47 mouse cellular contexts compared by ENCODE assay signal in the genomic region with DNA sequence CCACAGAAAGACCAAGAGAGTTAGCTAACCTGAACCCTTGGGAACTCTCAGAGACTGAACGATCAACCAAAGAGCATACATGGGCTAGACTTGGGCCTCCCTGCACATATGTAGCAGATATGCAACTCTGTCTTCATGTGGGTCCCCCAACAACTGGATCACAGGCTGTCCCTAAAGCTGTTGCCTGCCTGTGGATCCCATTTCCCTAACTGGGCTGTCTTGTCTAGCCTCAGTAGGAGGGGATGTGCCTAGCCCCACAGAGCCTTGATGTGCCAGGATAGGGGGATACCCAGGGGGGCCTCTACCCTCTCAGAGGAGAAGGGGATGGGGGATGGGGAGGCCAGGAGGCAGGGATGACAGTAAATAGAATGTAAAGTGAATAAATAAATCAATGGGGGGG. TPM values are rescaled to one million over a fixed set of nuclear protein-coding genes. Genes with fewer than 3 reads are reported as not detected.
"Had no signal": no experiment of that assay in that cellular context is flagged by ENCODE, and none has a peak within 500 bp of the region (broad histone marks: within the 10 kb centered on the region; RNA-seq: fewer than 3 reads in every experiment).

No protein-coding gene starts in this region.

- H3K36me3 ChIP-seq: limb, embryonic 10.5 days; limb, embryonic 12.5 days; limb, embryonic 13.5 days; limb, embryonic 15.5 days; liver, embryonic 12.5 days; liver, embryonic 13.5 days; liver, embryonic 15.5 days; lung, embryonic 15.5 days; midbrain, embryonic 13.5 days; midbrain, embryonic 15.5 days; neural tube, embryonic 12.5 days had no signal

- ATAC-seq: liver, embryonic 12.5 days; liver, postnatal 0 days; lung, postnatal 0 days; midbrain, embryonic 13.5 days; midbrain, embryonic 15.5 days; midbrain, embryonic 16.5 days had no signal

- H3K27me3 ChIP-seq: limb, embryonic 12.5 days; limb, embryonic 13.5 days; limb, embryonic 15.5 days; liver, embryonic 12.5 days; liver, embryonic 13.5 days; liver, embryonic 15.5 days; lung, embryonic 15.5 days; midbrain, embryonic 12.5 days; midbrain, embryonic 13.5 days; midbrain, embryonic 15.5 days; neural tube, embryonic 12.5 days had no signal

- DNase-seq: left cerebral cortex, postnatal 4 days; liver; liver, embryonic 13.5 days; liver, postnatal 0 days; lung, adult 18-20 months; lung, adult 2 months; lung, embryonic 14.5 days; lung, postnatal 10 days; lung, postnatal 14 days; lung, postnatal 36 days; lung, postnatal 4 days had no signal

- H3K4me1 ChIP-seq: limb, embryonic 10.5 days; limb, embryonic 12.5 days; limb, embryonic 15.5 days; liver, embryonic 12.5 days; liver, embryonic 13.5 days; liver, embryonic 15.5 days; lung, embryonic 15.5 days; midbrain, embryonic 10.5 days; midbrain, embryonic 12.5 days; midbrain, embryonic 13.5 days; midbrain, embryonic 15.5 days; neural tube, embryonic 12.5 days had no signal

- H3K4me2 ChIP-seq: limb, embryonic 12.5 days; limb, embryonic 13.5 days; limb, embryonic 15.5 days; liver, embryonic 11.5 days; liver, embryonic 12.5 days; liver, embryonic 13.5 days; liver, embryonic 15.5 days; lung, embryonic 14.5 days; lung, embryonic 15.5 days; midbrain, embryonic 12.5 days; midbrain, embryonic 13.5 days; midbrain, embryonic 15.5 days; neural tube, embryonic 12.5 days had no signal

- H3K4me3 ChIP-seq: left cerebral cortex, adult 2 months; limb, embryonic 10.5 days; limb, embryonic 12.5 days; limb, embryonic 13.5 days; limb, embryonic 15.5 days; liver, embryonic 12.5 days; liver, embryonic 13.5 days; liver, embryonic 15.5 days; lung, embryonic 15.5 days; megakaryocyte, embryonic 14.5 days; midbrain, embryonic 10.5 days; midbrain, embryonic 12.5 days; midbrain, embryonic 13.5 days; midbrain, embryonic 15.5 days; myocyte; neural tube, embryonic 12.5 days had no signal

- H3K9ac ChIP-seq: limb, embryonic 12.5 days; limb, embryonic 13.5 days; limb, embryonic 15.5 days; liver, embryonic 12.5 days; liver, embryonic 13.5 days; liver, embryonic 14.5 days; liver, embryonic 15.5 days; liver, postnatal 0 days; lung, embryonic 14.5 days; lung, embryonic 15.5 days; midbrain, embryonic 12.5 days; midbrain, embryonic 13.5 days; midbrain, embryonic 15.5 days; neural tube, embryonic 12.5 days had no signal

- H3K27ac ChIP-seq: left cerebral cortex, adult 2 months; limb, embryonic 10.5 days; limb, embryonic 12.5 days; limb, embryonic 13.5 days; limb, embryonic 15.5 days; liver, embryonic 12.5 days; liver, embryonic 13.5 days; liver, embryonic 14.5 days; liver, embryonic 15.5 days; lung, embryonic 15.5 days; macrophage; midbrain, embryonic 10.5 days; midbrain, embryonic 12.5 days; midbrain, embryonic 13.5 days; midbrain, embryonic 15.5 days; neural tube, embryonic 12.5 days had no signal

- H3K9me3 ChIP-seq: limb, embryonic 10.5 days; limb, embryonic 12.5 days; limb, embryonic 13.5 days; limb, embryonic 15.5 days; liver, embryonic 12.5 days; liver, embryonic 13.5 days; liver, embryonic 15.5 days; lung, embryonic 15.5 days; megakaryocyte, embryonic 14.5 days; midbrain, embryonic 10.5 days; midbrain, embryonic 12.5 days; midbrain, embryonic 13.5 days; midbrain, embryonic 15.5 days; neural tube, embryonic 12.5 days had no signal

RNA-seq across cellular contexts. Expression of a gene that starts 44.2 kb away (rescaled TPM):
- total RNA-seq: left cerebral cortex, adult 2 months; left cerebral cortex, adult 8-10 months; left cerebral cortex, postnatal 10 days; left cerebral cortex, postnatal 14 days; left cerebral cortex, postnatal 25 days; left cerebral cortex, postnatal 36 days; left cerebral cortex, postnatal 4 days; liver, adult 2 months; megakaryocyte progenitor cell, adult 5-6 weeks; megakaryocyte, adult 5-6 weeks; megakaryocyte-erythroid progenitor cell, adult 5-6 weeks; midbrain, postnatal 0 days; monocyte, adult 5-6 weeks had no signal
- polyA plus RNA-seq: limb, embryonic 10.5 days; limb, embryonic 11.5 days; limb, embryonic 12.5 days; limb, embryonic 13.5 days; limb, embryonic 14.5 days; limb, embryonic 15.5 days; liver, adult 2 months; liver, embryonic 11.5 days; liver, embryonic 12.5 days; liver, embryonic 13.5 days; liver, embryonic 14.5 days; liver, embryonic 15.5 days; liver, embryonic 16.5 days; liver, postnatal 0 days; lung, embryonic 14.5 days; lung, embryonic 15.5 days; lung, embryonic 16.5 days; lung, postnatal 0 days; macrophage; midbrain, embryonic 10.5 days; midbrain, embryonic 12.5 days; midbrain, embryonic 13.5 days; midbrain, embryonic 15.5 days; midbrain, embryonic 16.5 days; midbrain, postnatal 0 days; myocyte; neural tube, embryonic 11.5 days; neural tube, embryonic 12.5 days had no signal
